Mouse (Mus musculus): ENCODE results near the gene Sult1c2.
"Not testable (repeated sequence)": the region's sequence is repeated elsewhere in the genome, so short reads cannot be mapped to it uniquely, and the experiment has no call there.

Gene Sult1c2

DNA sequence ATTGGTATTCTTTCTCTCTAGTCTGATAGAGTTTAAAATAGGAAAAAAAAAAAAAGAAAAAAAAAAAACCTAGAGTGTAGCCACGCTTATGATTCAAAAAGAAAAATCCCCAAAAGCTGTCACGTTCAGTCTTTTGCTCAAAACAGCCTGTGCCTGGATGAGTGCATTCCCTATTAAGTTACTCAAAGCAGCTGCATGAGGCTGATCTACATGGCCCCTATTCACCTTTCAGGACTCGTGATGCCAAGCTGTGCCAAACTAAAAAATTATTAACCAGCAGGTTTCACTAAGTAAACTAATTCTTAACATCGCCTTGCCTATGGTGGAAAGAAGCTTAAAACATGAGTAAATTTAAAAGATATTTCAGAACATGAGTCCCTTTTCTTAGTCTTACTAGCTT is at the start of gene Sult1c2:
TSS of gene Sult1c2 (minus strand) at position 134 of the 400 bp plus-strand sequence.
- no peak for DNase-seq (ENCODE audit: low read depth)

DNA sequence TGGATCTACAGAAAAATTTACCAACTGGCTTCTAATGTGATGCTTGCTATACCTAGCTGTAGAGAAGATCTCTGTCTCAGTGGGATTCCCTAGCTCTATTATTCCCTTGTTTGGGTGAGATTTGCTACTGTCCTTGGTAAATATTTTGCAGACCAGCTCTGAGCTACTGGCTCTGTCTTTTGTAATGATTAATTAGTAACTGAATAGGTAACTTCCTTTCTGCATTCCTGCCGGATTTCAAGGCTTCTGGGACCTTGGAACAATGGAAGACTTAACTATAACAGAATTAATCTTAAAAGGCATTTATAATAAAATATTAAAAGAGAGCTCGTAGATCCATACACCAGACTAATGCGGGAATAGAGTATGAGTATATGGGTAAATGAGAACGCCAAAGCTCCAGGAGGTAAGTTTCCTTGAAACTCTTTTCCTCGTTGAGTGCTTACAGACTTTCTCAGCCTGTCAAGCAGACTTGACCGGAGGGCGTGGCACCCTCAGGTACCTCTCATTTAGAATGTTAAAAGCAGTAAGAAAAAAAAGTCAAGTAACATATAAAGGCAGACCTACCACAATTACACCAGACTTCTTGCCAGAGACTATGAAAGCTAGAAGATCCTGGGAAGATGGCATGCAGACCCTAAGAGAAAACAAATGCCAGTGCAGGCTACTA is 33.0 kb upstream of the Sult1c2 start:
- not testable (repeated sequence) for DNase-seq (ENCODE audit: low read depth)

DNA sequence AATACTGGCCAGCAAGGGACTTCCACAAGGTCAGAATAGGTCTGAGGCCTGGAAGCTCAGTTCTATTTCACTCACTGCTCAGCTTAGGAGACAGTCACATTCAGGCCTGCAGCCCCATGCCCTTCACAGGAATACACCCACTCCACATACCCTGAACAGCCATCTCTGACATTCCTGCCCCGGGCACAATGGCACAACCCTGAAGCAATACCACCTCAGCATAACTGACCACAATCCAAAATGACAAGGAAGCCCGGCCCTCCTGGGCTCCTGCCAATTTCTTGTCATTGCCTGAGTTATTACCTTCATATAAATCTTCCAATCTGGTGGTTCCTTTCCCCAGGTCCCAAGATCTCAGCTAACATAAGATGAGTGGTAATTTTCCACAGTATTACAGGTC is 28.3 kb upstream of the Sult1c2 start:
- peak; percentile 1 for DNase-seq (ENCODE audit: low read depth)

DNA sequence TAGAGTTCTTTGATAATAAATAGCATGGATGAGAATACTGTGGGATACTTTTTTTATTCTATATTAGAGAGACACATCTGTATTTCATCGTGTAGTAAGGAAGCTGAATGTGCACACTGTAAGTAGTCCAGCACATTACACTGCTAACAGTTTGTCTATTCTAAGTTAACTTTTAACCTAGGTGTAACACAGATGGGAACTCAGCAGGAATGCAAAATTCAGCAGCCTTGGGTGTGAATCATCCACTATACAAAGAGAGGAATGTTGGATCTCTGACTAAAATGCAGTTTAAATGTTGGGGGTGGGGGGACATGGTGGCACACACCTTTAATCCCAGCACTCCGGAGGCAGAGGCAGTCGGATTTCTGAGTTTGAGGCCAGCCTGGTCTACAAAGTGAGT is 26.1 kb upstream of the Sult1c2 start:
- no peak for DNase-seq (ENCODE audit: low read depth)

DNA sequence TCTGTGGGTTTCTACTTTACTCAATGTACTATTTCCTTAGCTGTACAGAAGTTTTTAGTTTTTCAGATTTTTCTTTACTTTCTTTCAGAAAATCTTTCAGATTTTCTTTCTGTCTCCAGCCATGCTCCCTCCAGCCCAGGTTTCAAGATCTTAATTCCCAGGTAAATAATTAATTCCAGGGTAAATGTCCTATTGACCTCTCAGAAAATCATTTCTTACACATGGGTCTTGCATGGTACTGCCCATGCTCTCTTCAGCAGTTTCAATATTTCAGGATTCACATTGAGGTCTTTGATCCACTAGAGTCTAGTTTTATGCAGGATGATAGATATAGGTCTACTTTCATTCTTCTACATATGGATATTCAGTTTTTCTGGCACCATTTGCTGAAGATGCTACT is 23.8 kb upstream of the Sult1c2 start:
- no peak for DNase-seq (ENCODE audit: low read depth)

DNA sequence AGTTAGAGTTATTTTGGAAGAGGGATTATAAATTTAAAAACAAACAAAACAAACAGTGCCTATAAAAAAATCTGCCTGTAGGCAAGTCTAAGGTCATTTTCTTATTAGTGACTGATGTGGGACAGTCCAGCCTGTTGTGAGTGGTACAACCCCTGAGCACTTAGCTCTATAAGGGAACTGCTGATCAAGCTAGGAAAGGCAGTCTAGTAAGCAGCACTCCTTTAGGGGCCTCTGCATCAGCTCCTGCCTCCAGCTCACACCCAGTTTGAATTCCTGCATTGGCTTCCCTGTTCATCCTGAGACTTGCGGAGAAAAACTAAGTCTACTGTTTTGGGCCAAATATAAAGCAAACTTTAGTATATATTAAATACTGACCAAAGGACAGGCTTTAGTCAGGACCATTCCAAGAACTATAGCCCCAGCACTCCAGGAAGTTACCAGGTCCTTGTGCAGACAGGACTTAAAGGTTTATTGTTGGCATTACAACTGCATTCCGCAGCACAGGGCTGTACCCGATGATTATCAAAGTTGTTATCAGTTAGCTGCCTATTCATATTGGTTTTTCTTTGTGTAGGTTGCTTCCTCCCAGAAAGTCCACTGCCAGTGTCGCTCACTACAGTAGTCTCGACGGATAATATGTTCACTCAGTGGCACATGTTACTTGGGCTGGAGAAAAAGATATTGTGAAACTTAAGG is 19.3 kb upstream of the Sult1c2 start:
- DNase-seq (ENCODE audit: low read depth): no peak

DNA sequence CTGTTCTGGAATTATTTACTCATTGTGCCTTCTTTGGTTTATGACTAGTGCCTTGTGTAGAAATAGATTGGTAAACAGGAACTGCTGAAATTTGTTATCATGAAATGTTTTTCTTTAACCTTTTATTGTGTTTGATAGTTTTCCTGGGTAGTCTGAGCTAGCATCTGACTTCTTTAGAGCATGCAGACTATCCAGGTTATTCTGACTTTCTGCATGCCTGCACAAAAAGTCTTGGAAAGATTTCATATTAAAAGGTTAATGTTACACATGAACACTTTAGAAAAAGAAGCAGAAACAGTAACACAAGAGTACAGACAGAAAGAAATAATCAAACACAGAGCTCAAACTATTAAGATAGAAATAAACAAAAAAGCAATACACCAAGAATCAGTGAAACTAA is 14.4 kb upstream of the Sult1c2 start:
- DNase-seq (ENCODE audit: low read depth): no peak

DNA sequence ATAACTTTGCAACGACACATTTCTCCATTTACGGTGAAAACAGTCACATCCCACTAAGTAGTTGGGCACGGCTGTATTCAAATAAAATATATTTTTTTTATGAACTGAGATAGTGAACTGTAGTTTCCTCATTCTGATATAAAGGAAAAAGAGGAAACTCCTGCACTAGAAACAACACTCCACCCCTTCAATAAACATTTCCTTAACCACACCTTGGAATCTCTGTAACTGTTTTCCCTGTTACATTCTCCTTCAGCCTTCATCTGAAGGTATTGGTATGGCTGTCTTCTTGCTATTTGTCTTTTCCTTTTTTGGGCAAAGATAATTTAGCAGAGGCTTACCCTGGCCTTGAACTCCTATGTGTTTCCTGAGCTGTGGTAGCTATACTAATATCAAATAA is 8.9 kb upstream of the Sult1c2 start:
- DNase-seq (ENCODE audit: low read depth): no peak

DNA sequence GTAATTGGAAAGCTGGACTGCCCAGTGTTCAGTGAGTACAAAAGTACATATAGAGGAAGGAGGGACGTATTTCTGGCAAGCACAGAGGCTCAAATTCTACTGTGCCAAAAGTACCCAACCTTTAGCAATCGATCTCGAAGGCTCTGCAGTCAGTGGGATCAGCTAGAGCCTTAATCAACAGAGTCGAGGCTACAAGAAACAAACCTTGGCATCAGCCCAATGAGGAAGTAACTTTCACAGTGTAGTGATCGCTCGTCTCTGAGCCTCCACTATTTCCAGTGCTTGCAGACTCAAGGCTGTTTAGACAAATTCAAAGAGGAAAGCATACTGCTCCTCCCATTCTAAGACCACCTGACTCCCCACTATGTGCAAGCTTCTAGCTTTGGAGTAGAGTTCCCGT is 343 bp downstream of the Sult1c2 start:
- peak; percentile 31 for DNase-seq (ENCODE audit: low read depth)

DNA sequence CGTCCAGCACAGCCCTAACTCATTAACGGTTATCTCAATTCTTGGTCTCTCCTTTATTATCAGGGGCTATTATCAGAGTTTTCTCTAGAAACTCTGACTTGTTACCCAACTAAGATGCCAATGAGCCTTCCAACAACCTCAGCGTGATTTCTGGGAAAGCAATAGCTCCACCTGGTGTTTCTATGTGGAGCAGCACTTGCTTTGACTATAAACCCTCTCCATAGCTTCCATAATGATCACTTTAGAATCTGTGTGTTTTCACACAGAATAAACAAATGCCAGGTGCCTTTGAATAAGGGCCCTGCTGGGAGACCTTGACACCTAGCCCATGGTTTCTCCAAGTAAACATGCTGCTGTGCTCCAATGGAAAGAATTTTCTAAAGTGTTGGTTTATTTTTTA is 12.8 kb downstream of the Sult1c2 start:
- DNase-seq (ENCODE audit: low read depth): peak; percentile 54

DNA sequence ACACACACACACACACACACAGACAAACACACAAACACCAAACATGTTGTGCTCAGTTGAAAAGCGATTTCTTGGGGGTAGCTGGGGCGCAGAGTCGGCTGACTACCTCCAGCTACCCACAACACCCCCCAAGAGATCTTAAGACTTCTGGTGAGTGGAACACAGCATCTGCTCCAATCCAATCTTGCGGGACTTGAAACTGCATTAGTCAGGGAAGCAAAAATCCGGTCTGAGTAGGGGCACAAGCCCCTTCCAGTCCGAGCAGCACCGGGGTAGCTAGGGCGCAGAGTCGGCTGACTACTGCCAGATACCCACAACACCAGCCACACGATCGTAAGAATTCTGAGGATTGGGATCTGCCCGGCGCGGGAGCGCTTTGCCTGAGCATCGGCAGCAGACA is 42.2 kb downstream of the Sult1c2 start:
- not testable (repeated sequence) for DNase-seq (ENCODE audit: low read depth)

DNA sequence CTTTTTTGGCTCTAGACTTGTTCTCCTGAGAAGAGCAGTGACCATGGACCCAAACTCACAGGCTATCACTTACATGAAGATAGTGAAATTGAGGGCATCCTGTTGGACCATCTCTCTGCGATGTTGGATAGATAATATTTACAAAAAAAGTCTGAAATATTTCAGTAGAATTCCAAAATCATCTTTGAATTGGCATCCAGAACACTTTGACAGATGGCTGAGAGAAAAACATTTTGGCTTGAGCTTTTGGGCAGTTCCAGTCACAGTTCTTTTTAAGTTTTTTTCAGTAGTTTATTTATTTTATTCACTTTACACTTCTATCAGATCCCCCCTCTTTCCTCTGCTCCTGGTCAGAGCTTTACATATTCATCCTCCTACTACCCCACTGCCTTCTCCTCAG is 62.8 kb downstream of the Sult1c2 start:
- no peak for DNase-seq (ENCODE audit: low read depth)

All from 416B (cell line).